Mouse (Mus musculus): Measurements from ENCODE around the gene Crybg1.

GRCm38 (mm10) chr10:44143401-44143800 lies 5.3 kb downstream of the Crybg1 start:
- TF ChIP-seq MAFK (IDR thresholded peaks at IDR 0.05; ENCODE audit: insufficient read depth, low read depth, low read length) (no peak), ZNF384 (IDR thresholded peaks at IDR 0.05; ENCODE audit: low read depth, low read length) (no peak), ZC3H11A (IDR thresholded peaks at IDR 0.05; ENCODE audit: borderline replicate concordance, low read depth, low read length) (no peak)
